Mouse (Mus musculus): ENCODE measurements around the gene Calcb. TPM values are rescaled to one million over a fixed set of nuclear protein-coding genes. Genes with fewer than 3 reads are reported as not detected.

Calcb gene
- polyA plus RNA-seq, 1 experiment from 2014 or later, result 0.60 TPM

- no peaks in the 10 kb centered on the region for H3K4me1 ChIP-seq
- H3K4me3 ChIP-seq (replicated peaks), result no peak overlapping the region
- no peak for ATAC-seq (replicated peaks; ENCODE audit: low FRiP score)
- H3K36me3 ChIP-seq, result no peaks in the 10 kb centered on the region
- no peak overlapping the region for H3K27ac ChIP-seq
- H3K9me3 ChIP-seq (replicated peaks), result no peaks in the 10 kb centered on the region
- 85% methylated on average over 5 of the region's 5 CpGs for WGBS
- no peak overlapping the region for H3K9ac ChIP-seq
- no peaks in the 10 kb centered on the region for H3K27me3 ChIP-seq
- no peak overlapping the region for H3K4me2 ChIP-seq
These were observed 17.8 kb downstream of the Calcb start for GRCm38 (mm10) chr7:114736256-114736655.

- H3K9ac ChIP-seq, result no peak overlapping the region
- H3K27me3 ChIP-seq, result no peaks in the 10 kb centered on the region
- no peaks in the 10 kb centered on the region for H3K36me3 ChIP-seq
- no peak overlapping the region for H3K4me2 ChIP-seq
- H3K9me3 ChIP-seq (replicated peaks), result no peaks in the 10 kb centered on the region
- H3K4me3 ChIP-seq (replicated peaks), result no peak overlapping the region
- ATAC-seq (replicated peaks; ENCODE audit: low FRiP score), result no peak
- no peaks in the 10 kb centered on the region for H3K4me1 ChIP-seq
- no peak overlapping the region for H3K27ac ChIP-seq
These were observed 19.7 kb downstream of the Calcb start for GRCm38 (mm10) chr7:114738166-114738565.

- Histone ChIP-seq H3K4me2 (no peak overlapping the region), H3K4me3 (replicated peaks) (no peak overlapping the region), H3K4me1 (peaks cover 7% of the 10 kb centered on the region), H3K9me3 (replicated peaks) (no peaks in the 10 kb centered on the region), H3K27ac (no peak overlapping the region), H3K9ac (no peak overlapping the region), H3K27me3 (0 out of 2 replicates have a peak, but pooled peaks cover 11% of the 10 kb centered on the region), H3K36me3 (no peaks in the 10 kb centered on the region)
- ATAC-seq (replicated peaks; ENCODE audit: low FRiP score), result no peak
- WGBS, result 40% methylated on average over 6 of the region's 6 CpGs
These were observed 22.1 kb downstream of the Calcb start for GRCm38 (mm10) chr7:114740360-114741165.

GRCm38 (mm10) chr7:114743022-114743780 is 24.8 kb downstream of the Calcb start, which contains the start of gene Insc:
Gene Insc (plus strand): TSS chr7:114743694.
- H3K36me3 ChIP-seq, result no peaks in the 10 kb centered on the region
- no peak for ATAC-seq (replicated peaks; ENCODE audit: low FRiP score)
- 0 out of 2 replicates have a peak, but pooled peaks cover 18% of the 10 kb centered on the region for H3K27me3 ChIP-seq
- no peaks in the 10 kb centered on the region for H3K9me3 ChIP-seq (replicated peaks)
- no peak within 1 kb of the TSS for H3K27ac ChIP-seq
- no peak within 1 kb of the TSS for H3K4me2 ChIP-seq
- H3K4me1 ChIP-seq, result peaks cover 14% of the 10 kb centered on the region
- WGBS, result 72% methylated on average over 5 of the region's 5 CpGs
- no peak within 1 kb of the TSS for H3K9ac ChIP-seq
- H3K4me3 ChIP-seq (replicated peaks), result no peak within 1 kb of the TSS

- no peak overlapping the region for H3K4me2 ChIP-seq
- no peak overlapping the region for H3K27ac ChIP-seq
- peaks cover 14% of the 10 kb centered on the region for H3K4me1 ChIP-seq
- 0 out of 2 replicates have a peak, but pooled peaks cover 18% of the 10 kb centered on the region for H3K27me3 ChIP-seq
- ATAC-seq (replicated peaks; ENCODE audit: low FRiP score), result no peak
- H3K9ac ChIP-seq, result no peak overlapping the region
- H3K4me3 ChIP-seq (replicated peaks), result no peak overlapping the region
- H3K9me3 ChIP-seq (replicated peaks), result no peaks in the 10 kb centered on the region
- H3K36me3 ChIP-seq, result no peaks in the 10 kb centered on the region
- 57% methylated on average over 3 of the region's 3 CpGs for WGBS
These were observed 26.3 kb downstream of the Calcb start for GRCm38 (mm10) chr7:114744639-114745245.

- Histone ChIP-seq H3K27me3 (0 out of 2 replicates have a peak, but pooled peaks cover 18% of the 10 kb centered on the region), H3K4me3 (replicated peaks) (peak overlapping the region; percentile 39), H3K9me3 (replicated peaks) (no peaks in the 10 kb centered on the region), H3K4me2 (peak overlapping the region; percentile 77), H3K4me1 (peaks cover 14% of the 10 kb centered on the region), H3K36me3 (no peaks in the 10 kb centered on the region), H3K9ac (no peak overlapping the region; the same call in 1 of the 2 replicates), H3K27ac (no peak overlapping the region)
- peak; percentile 80 for ATAC-seq (replicated peaks; ENCODE audit: low FRiP score)
- WGBS, result 4% methylated on average over 34 of the region's 34 CpGs
These were observed 27.2 kb downstream of the Calcb start for GRCm38 (mm10) chr7:114745481-114746271.

- Histone ChIP-seq H3K4me1 (peaks cover 14% of the 10 kb centered on the region), H3K36me3 (no peaks in the 10 kb centered on the region), H3K9ac (no peak overlapping the region), H3K4me2 (no peak overlapping the region), H3K9me3 (replicated peaks) (no peaks in the 10 kb centered on the region), H3K27me3 (0 out of 2 replicates have a peak, but pooled peaks cover 18% of the 10 kb centered on the region), H3K27ac (no peak overlapping the region), H3K4me3 (replicated peaks) (no peak overlapping the region)
- 55% methylated on average over 3 of the region's 3 CpGs for WGBS
- ATAC-seq (replicated peaks; ENCODE audit: low FRiP score), result no peak
These were observed 29.2 kb downstream of the Calcb start for GRCm38 (mm10) chr7:114747596-114747995.

GRCm38 (mm10) chr7:114748239-114748638 is 29.8 kb downstream of the Calcb start:
- Histone ChIP-seq H3K9ac (no peak overlapping the region), H3K36me3 (no peaks in the 10 kb centered on the region), H3K27me3 (0 out of 2 replicates have a peak, but pooled peaks cover 18% of the 10 kb centered on the region), H3K4me1 (peaks cover 14% of the 10 kb centered on the region), H3K27ac (no peak overlapping the region), H3K9me3 (replicated peaks) (no peaks in the 10 kb centered on the region), H3K4me3 (replicated peaks) (no peak overlapping the region), H3K4me2 (no peak overlapping the region)
- 55% methylated on average over 4 of the region's 4 CpGs for WGBS
- no peak for ATAC-seq (replicated peaks; ENCODE audit: low FRiP score)

GRCm38 (mm10) chr7:114753471-114753870 is 35.0 kb downstream of the Calcb start:
- Histone ChIP-seq H3K4me1 (no peaks in the 10 kb centered on the region), H3K36me3 (no peaks in the 10 kb centered on the region), H3K27ac (no peak overlapping the region), H3K27me3 (no peaks in the 10 kb centered on the region), H3K9ac (no peak overlapping the region), H3K4me2 (no peak overlapping the region), H3K9me3 (replicated peaks) (no peaks in the 10 kb centered on the region), H3K4me3 (replicated peaks) (no peak overlapping the region)
- ATAC-seq (replicated peaks; ENCODE audit: low FRiP score), result no peak
- WGBS, result 85% methylated on average over 2 of the region's 2 CpGs

- H3K27ac ChIP-seq, result no peak overlapping the region
- no peaks in the 10 kb centered on the region for H3K9me3 ChIP-seq (replicated peaks)
- no peak for ATAC-seq (replicated peaks; ENCODE audit: low FRiP score)
- no peak overlapping the region for H3K4me2 ChIP-seq
- no peaks in the 10 kb centered on the region for H3K4me1 ChIP-seq
- H3K27me3 ChIP-seq, result no peaks in the 10 kb centered on the region
- H3K36me3 ChIP-seq, result no peaks in the 10 kb centered on the region
- H3K9ac ChIP-seq, result no peak overlapping the region
- H3K4me3 ChIP-seq (replicated peaks), result no peak overlapping the region
- 47% methylated on average over 1 of the region's 1 CpGs for WGBS
These were observed 35.8 kb downstream of the Calcb start for GRCm38 (mm10) chr7:114754196-114754595.

GRCm38 (mm10) chr7:114754626-114755025 is 36.2 kb downstream of the Calcb start:
- 62% methylated on average over 8 of the region's 8 CpGs for WGBS
- ATAC-seq (replicated peaks; ENCODE audit: low FRiP score), result no peak

More at GRCm38 (mm10) chr7:114754626-114755025, 36.2 kb downstream of the Calcb start:
- Histone ChIP-seq H3K4me1 (no peaks in the 10 kb centered on the region), H3K4me3 (replicated peaks) (no peak overlapping the region), H3K9me3 (replicated peaks) (no peaks in the 10 kb centered on the region), H3K27me3 (no peaks in the 10 kb centered on the region), H3K4me2 (no peak overlapping the region), H3K27ac (no peak overlapping the region), H3K9ac (no peak overlapping the region), H3K36me3 (no peaks in the 10 kb centered on the region)

Data from kidney, embryonic 15.5 days (tissue).